Mouse (Mus musculus) liver, adult 2 months (tissue): ENCODE data around the gene Kif19a.

Source experiments
- CTCF ChIP-seq: fragments of 200-500 bp; IDR thresholded peaks from 2 replicates; pipeline ENCODE4 v1.5.1; 2011; ENCODE audit warnings: low read depth, low read length, control low read depth
- POLR2A ChIP-seq: fragments of 200-500 bp; IDR thresholded peaks from 2 replicates; pipeline ENCODE4 v1.6.1; 2011; ENCODE audit warnings: low read length, control low read depth; ENCODE audit not compliant: insufficient read depth; ENCODE audit errors: extremely low read depth

- TF ChIP-seq POLR2A (no peak), CTCF (0 out of 2 replicates have a peak, but pooled peaks have one; percentile 21)
Measured at GRCm38 (mm10) chr11:114809371-114809770, 44.2 kb downstream of the Kif19a start.
